Mouse (Mus musculus): ENCODE results near the gene Ubqln4. TPM values are rescaled to one million over a fixed set of nuclear protein-coding genes. Genes with fewer than 3 reads are reported as not detected.

Ubqln4 gene
- polyA plus RNA-seq, 2 experiments: 17.9 to 22.7 TPM

DNA sequence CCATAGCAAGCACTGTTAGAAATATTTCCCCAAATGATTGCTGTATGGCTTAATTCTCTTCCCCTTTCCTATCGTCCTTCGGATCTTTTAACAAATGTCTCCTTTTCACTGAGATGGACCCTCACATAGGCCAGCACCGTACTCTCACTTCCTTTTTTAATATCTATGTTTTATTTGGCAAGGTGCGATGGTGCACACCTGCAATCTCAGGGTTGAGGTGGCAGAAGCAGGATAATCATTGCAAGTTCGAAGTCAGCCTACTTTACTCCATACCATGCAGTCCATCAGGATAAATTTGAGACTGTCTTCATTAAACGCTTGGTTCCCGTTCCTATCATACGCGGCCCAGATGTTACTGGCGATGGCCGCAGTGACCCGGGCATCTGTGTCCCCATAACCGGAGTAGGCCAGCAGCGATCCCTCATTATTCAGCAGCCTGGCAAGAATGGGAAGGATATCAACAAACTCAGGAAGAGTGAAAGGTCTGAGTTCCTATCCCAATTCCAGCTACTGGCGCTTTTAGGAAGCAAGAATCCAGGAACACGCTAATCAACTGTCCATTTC is 1.4 kb upstream of the Ubqln4 start:
- WGBS (ENCODE audit: insufficient replicate concordance): 11% methylated on average over 16 of the region's 16 CpGs
- no peak for TF ChIP-seq CTCF (IDR thresholded peaks at IDR 0.05; ENCODE audit: low read depth)
- no peak for TF ChIP-seq EP300 (IDR thresholded peaks at IDR 0.05; ENCODE audit: low read depth)
- Histone ChIP-seq H3K9ac (replicated peaks) (peak overlapping the region; percentile 77), H3K4me2 (ENCODE audit: low read depth) (peak overlapping the region; percentile 96), H3K4me3 (ENCODE audit: insufficient read depth in 1 of 2, low read depth in 2 of 2, low read length in 2 of 2) (peak overlapping the region; percentile 88 to 96), H3K4me1 (replicated peaks; ENCODE audit: control insufficient read depth in 2 of 2, insufficient read depth in 2 of 2, low read length in 1 of 2) (peaks cover 9 to 16% of the 10 kb centered on the region in 2 experiments), H3K36me3 (replicated peaks; ENCODE audit: control insufficient read depth, insufficient read depth, low read depth) (peaks cover 5% of the 10 kb centered on the region), H3K27me3 (ENCODE audit: control insufficient read depth, insufficient read depth, low read length) (no peaks in the 10 kb centered on the region), H3K27ac (peak overlapping the region; percentile 74), H3K9me3 (ENCODE audit: control insufficient read depth, low read length) (no peaks in the 10 kb centered on the region)
- ATAC-seq (ENCODE audit: insufficient read depth) (no peak), DNase-seq (ENCODE audit: low read depth in 3 of 3, low spot score in 3 of 3) (no peak)

DNA sequence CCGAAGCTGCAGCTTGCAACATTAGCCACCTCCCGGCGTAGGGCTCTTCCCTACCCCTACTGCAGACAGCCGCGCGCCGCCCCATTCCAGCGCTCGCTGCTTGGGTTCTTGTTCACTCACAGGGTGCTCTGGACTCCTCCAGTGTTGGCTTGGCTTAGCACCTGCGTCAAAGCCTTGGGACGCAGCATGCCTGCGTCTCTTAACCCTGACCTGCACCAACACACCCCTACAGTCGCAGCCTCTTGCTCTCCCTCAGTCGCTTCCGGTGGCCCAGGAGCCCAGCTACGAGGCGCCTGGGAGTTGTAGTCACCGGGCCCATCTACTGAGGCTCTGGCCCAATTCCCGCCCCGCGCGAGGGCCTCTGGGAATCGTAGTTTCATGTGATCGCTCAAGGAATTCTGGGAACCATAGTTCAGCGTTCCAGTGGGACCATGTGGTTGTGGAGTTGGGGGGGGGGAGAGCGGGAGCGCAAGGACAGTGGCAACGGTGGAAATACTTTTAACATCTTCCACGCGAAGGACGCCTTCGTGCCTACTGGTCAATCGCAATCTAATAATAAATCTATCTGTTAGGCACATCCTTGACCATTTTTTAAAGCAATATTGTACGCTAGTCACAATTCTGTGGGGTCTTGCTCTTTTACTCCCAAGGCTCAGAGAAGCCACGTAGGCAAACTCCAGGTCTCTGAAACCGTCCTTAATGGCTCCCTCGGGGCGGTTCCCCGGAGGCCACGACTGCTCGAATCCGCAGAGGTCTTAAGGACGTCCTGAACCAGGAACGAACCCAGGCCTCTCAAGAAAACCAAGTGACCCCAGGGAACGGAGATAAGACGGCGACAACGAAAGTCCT is 658 bp upstream of the Ubqln4 start, which contains the start of gene Lamtor2:
Gene Lamtor2 (minus strand): TSS at position 399 of the 849 bp plus-strand sequence.
- H3K4me1 ChIP-seq (replicated peaks; ENCODE audit: control insufficient read depth in 2 of 2, insufficient read depth in 2 of 2, low read length in 1 of 2): peaks cover 9 to 15% of the 10 kb centered on the region in 2 experiments
- WGBS (ENCODE audit: insufficient replicate concordance): under 1% methylated on average over 48 of the region's 48 CpGs
- no peaks in the 10 kb centered on the region for H3K9me3 ChIP-seq (ENCODE audit: control insufficient read depth, low read length)
- H3K4me3 ChIP-seq (ENCODE audit: insufficient read depth in 1 of 2, low read depth in 2 of 2, low read length in 2 of 2): peak within 1 kb of the TSS; percentile 88 to 96
- H3K27me3 ChIP-seq (ENCODE audit: control insufficient read depth, insufficient read depth, low read length): no peaks in the 10 kb centered on the region
- ATAC-seq (ENCODE audit: insufficient read depth) (peak; percentile 84), DNase-seq (ENCODE audit: low read depth in 3 of 3, low spot score in 3 of 3) (peak; percentile 94 to 96 (median 96))
- H3K4me2 ChIP-seq (ENCODE audit: low read depth): peak within 1 kb of the TSS; percentile 96
- peak within 1 kb of the TSS; percentile 86 for H3K27ac ChIP-seq
- peaks cover 8% of the 10 kb centered on the region for H3K36me3 ChIP-seq (replicated peaks; ENCODE audit: control insufficient read depth, insufficient read depth, low read depth)
- TF ChIP-seq EP300 (IDR thresholded peaks at IDR 0.05; ENCODE audit: low read depth) (no peak), CTCF (IDR thresholded peaks at IDR 0.05; ENCODE audit: low read depth) (no peak)
- peak within 1 kb of the TSS; percentile 87 for H3K9ac ChIP-seq (replicated peaks)

DNA sequence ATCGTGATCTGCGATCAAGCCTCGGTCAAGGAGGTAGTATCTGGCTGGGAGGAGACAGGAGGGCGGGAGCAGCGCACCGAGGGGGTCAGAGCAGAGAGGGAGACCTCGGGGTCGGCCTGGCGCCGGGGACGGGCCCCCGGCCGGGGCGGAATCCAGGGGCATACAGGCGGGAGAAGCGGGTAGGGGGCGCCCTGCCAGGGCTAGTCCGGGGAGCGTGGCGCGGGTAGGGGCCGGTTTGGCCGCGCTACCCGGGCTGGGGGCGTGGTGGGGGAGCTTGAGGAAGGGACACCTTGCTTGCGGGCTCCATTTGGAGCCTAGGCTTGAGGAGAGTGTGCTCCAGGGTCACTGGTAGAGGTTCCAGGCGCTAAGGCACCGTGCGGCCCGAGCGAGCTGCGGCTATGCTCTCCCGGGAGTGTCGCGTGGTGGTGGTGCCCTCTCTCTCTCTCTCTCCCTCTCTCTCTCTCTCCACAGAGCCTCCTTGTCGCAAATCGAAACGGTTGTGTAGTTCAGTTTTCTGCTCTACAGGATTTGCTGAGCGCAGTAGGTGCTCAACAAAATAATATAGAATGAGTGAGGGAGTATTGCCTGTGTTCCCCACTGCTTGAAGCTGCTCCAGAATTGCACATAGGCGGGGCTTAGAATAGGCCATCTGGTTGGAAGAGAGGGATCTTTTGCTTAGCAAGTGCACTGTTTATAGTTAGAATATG is 475 bp downstream of the Ubqln4 start:
- H3K4me3 ChIP-seq (ENCODE audit: insufficient read depth in 1 of 2, low read depth in 2 of 2, low read length in 2 of 2): peak overlapping the region; percentile 87 to 88
- WGBS (ENCODE audit: insufficient replicate concordance): under 1% methylated on average over 39 of the region's 41 CpGs
- H3K4me2 ChIP-seq (ENCODE audit: low read depth): peak overlapping the region; percentile 96
- H3K27me3 ChIP-seq (ENCODE audit: control insufficient read depth, insufficient read depth, low read length): no peaks in the 10 kb centered on the region
- peaks cover 9% of the 10 kb centered on the region for H3K36me3 ChIP-seq (replicated peaks; ENCODE audit: control insufficient read depth, insufficient read depth, low read depth)
- DNase-seq (ENCODE audit: low read depth in 3 of 3, low spot score in 3 of 3) (peak in 2 of 3 experiments; percentile 49 to 55), ATAC-seq (ENCODE audit: insufficient read depth) (peak; percentile 21; the same call in 1 of the 2 replicates)
- H3K4me1 ChIP-seq (replicated peaks; ENCODE audit: control insufficient read depth in 2 of 2, insufficient read depth in 2 of 2, low read length in 1 of 2): peaks cover 9 to 15% of the 10 kb centered on the region in 2 experiments
- H3K27ac ChIP-seq: peak overlapping the region; percentile 80
- no peaks in the 10 kb centered on the region for H3K9me3 ChIP-seq (ENCODE audit: control insufficient read depth, low read length)
- TF ChIP-seq CTCF (IDR thresholded peaks at IDR 0.05; ENCODE audit: low read depth) (no peak), EP300 (IDR thresholded peaks at IDR 0.05; ENCODE audit: low read depth) (no peak)
- peak overlapping the region; percentile 87 for H3K9ac ChIP-seq (replicated peaks)

DNA sequence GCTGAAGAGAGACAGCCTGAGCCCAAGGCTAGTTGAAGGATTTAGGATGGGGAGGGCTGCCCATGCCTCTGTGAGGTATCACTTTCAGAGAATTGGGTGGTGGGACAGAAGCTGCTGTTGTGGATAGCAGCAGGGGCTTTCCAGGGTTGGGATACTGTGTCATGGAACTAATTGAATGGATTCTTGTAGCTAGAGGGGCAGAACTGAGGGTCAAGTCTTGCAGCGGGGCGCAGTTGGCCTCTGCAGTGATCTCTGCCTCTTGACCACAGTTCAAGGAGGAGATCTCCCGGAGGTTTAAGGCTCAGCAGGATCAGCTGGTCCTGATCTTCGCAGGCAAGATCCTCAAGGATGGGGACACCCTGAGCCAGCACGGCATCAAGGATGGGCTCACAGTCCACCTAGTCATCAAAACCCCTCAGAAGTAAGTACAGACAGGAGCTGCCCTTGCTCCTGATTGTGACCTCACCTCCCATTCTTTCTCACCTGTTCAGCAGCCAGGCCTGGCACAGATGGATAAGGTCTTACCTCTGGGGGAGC is 1.6 kb downstream of the Ubqln4 start:
- no peaks in the 10 kb centered on the region for H3K9me3 ChIP-seq (ENCODE audit: control insufficient read depth, low read length)
- no peaks in the 10 kb centered on the region for H3K27me3 ChIP-seq (ENCODE audit: control insufficient read depth, insufficient read depth, low read length)
- peaks cover 9 to 15% of the 10 kb centered on the region in 2 experiments for H3K4me1 ChIP-seq (replicated peaks; ENCODE audit: control insufficient read depth in 2 of 2, insufficient read depth in 2 of 2, low read length in 1 of 2)
- H3K36me3 ChIP-seq (replicated peaks; ENCODE audit: control insufficient read depth, insufficient read depth, low read depth): peaks cover 14% of the 10 kb centered on the region
- no peak overlapping the region for H3K9ac ChIP-seq (replicated peaks)
- H3K4me2 ChIP-seq (ENCODE audit: low read depth): peak overlapping the region; percentile 96
- DNase-seq (ENCODE audit: low read depth in 3 of 3, low spot score in 3 of 3) (no peak), ATAC-seq (ENCODE audit: insufficient read depth) (no peak)
- whole genome bisulfite sequencing (ENCODE audit: insufficient replicate concordance): 88% methylated on average over 5 of the region's 5 CpGs
- H3K27ac ChIP-seq: no peak overlapping the region
- H3K4me3 ChIP-seq (ENCODE audit: insufficient read depth in 1 of 2, low read depth in 2 of 2, low read length in 2 of 2): no peak overlapping the region
- TF ChIP-seq CTCF (IDR thresholded peaks at IDR 0.05; ENCODE audit: low read depth): no peak
- no peak for TF ChIP-seq EP300 (IDR thresholded peaks at IDR 0.05; ENCODE audit: low read depth)

All from liver, embryonic 14.5 days (tissue).